Mouse (Mus musculus) neural tube, embryonic 14.5 days (tissue): ENCODE measurements around the gene Rtl8b. TPM values are rescaled to one million over a fixed set of nuclear protein-coding genes. Genes with fewer than 3 reads are reported as not detected.
A peak's percentile ranks its signal among the peaks of the same experiment; 100 is the strongest.
"Not testable (repeated sequence)": the region's sequence is repeated elsewhere in the genome, so short reads cannot be mapped to it uniquely, and the experiment has no call there.

Experiments
- ATAC-seq: fragments of 200-750 bp; cut with Nextera tagmentation; 2 replicates; pipeline ENCODE4 v1.8.0; 2017; ENCODE audit warnings: low read depth, mild to moderate bottlenecking, moderate TSS enrichment, moderate library complexity
- H3K27ac ChIP-seq: fragments of 300-500 bp; sonication (generic); 2 replicates; pipeline ENCODE4 v1.5.1; 2014; ENCODE audit warnings: low read depth, mild to moderate bottlenecking, control low read depth, low read length, moderate library complexity, mixed read lengths
- H3K27me3 ChIP-seq: fragments of 300-500 bp; sonication (generic); 2 replicates; pipeline ENCODE4 v1.6.1; 2014; ENCODE audit warnings: low read length; ENCODE audit not compliant: control insufficient read depth, insufficient read depth
- H3K36me3 ChIP-seq: fragments of 300-500 bp; sonication (generic); 2 replicates; pipeline ENCODE4 v1.6.1; 2014; ENCODE audit warnings: low read length, mixed read lengths; ENCODE audit not compliant: control insufficient read depth, insufficient read depth
- H3K4me1 ChIP-seq: fragments of 300-500 bp; sonication (generic); 2 replicates; pipeline ENCODE4 v1.6.1; 2014; ENCODE audit warnings: low read length; ENCODE audit not compliant: control insufficient read depth, insufficient read depth
- H3K4me2 ChIP-seq: fragments of 300-500 bp; sonication (generic); 2 replicates; pipeline ENCODE4 v1.6.1; 2014; ENCODE audit warnings: mild to moderate bottlenecking, low read depth, low read length, control low read depth
- H3K4me3 ChIP-seq: fragments of 300-500 bp; sonication (generic); 2 replicates; pipeline ENCODE4 v1.5.1; 2014; ENCODE audit warnings: low read depth, low read length, control low read depth, mixed read lengths
- H3K9ac ChIP-seq: fragments of 300-500 bp; sonication (generic); replicated peaks from 2 replicates; pipeline ENCODE4 v1.6.1; 2014; ENCODE audit warnings: low read depth, mild to moderate bottlenecking, control low read depth, low read length, mixed read lengths
- H3K9me3 ChIP-seq: fragments of 300-500 bp; sonication (generic); 2 replicates; pipeline ENCODE4 v1.6.1; 2016; ENCODE audit warnings: low read length; ENCODE audit not compliant: control insufficient read depth
- WGBS: fragments of 180-500 bp; shearing (Covaris S2); extraction: QIAGEN DNeasy Blood & Tissue Kit; methylation state at CpG from one replicate; pipeline ENCODE4 v1.1.7; 2014; 5-methylcytosine and 5-hydroxymethylcytosine counted together
- polyA plus RNA-seq: library from polyadenylated mRNA; unstranded; fragments of >200 nt; fragmentation: Nextera tagmentation; extraction: Ambion mirVana; gene quantifications from 2 replicates; pipeline ENCODE4 v1.2.1, GENCODE M21; 2014

The Rtl8b gene
- polyA plus RNA-seq: 179 and 190 TPM in 2 replicates

GRCm38 (mm10) chrX:53670294-53670693 lies at the start of gene Rtl8b:
Rtl8b (minus strand) TSS chrX:53670408.
- Histone ChIP-seq H3K4me2 (peak within 1 kb of the TSS; percentile 36), H3K36me3 (no peaks in the 10 kb centered on the region)

GRCm38 (mm10) chrX:53716323-53717182 lies 46.3 kb upstream of the Rtl8b start:
- no peak overlapping the region for H3K27ac ChIP-seq
- H3K9ac ChIP-seq: peak overlapping the region; percentile 41; the same call in 1 of the 2 replicates
- peak overlapping the region; percentile 24 for H3K4me3 ChIP-seq
- H3K4me2 ChIP-seq: peak overlapping the region; percentile 54
- no peaks in the 10 kb centered on the region for H3K36me3 ChIP-seq
- no peaks in the 10 kb centered on the region for H3K9me3 ChIP-seq
- no peaks in the 10 kb centered on the region for H3K27me3 ChIP-seq
- no peaks in the 10 kb centered on the region for H3K4me1 ChIP-seq
- ATAC-seq: peak; percentile 94
- 15% methylated on average over 43 of the region's 49 CpGs for WGBS

More at GRCm38 (mm10) chrX:53670294-53670693, at the start of gene Rtl8b:
- H3K9ac ChIP-seq: 0 out of 2 replicates have a peak within 1 kb of the TSS, but pooled peaks have one; percentile 32
- no peaks in the 10 kb centered on the region for H3K27me3 ChIP-seq
- H3K4me3 ChIP-seq: peak within 1 kb of the TSS; percentile 26
- ATAC-seq: peak; percentile 96
- WGBS: 16% methylated on average over 11 of the region's 15 CpGs
- H3K4me1 ChIP-seq: no peaks in the 10 kb centered on the region
- H3K9me3 ChIP-seq: no peaks in the 10 kb centered on the region
- H3K27ac ChIP-seq: peak within 1 kb of the TSS; percentile 69; the same call in 1 of the 2 replicates

- Histone ChIP-seq H3K36me3 (no peaks in the 10 kb centered on the region), H3K27ac (no peak overlapping the region), H3K4me1 (no peaks in the 10 kb centered on the region), H3K4me2 (peak overlapping the region; percentile 54; the same call in 1 of the 2 replicates), H3K9me3 (no peaks in the 10 kb centered on the region), H3K4me3 (peak overlapping the region; percentile 24), H3K9ac (no peak overlapping the region; the same call in 1 of the 2 replicates), H3K27me3 (no peaks in the 10 kb centered on the region)
- peak; percentile 48; the same call in 1 of the 2 replicates for ATAC-seq
- 24% methylated on average over 2 of the region's 2 CpGs for WGBS
Measured at GRCm38 (mm10) chrX:53715942-53716322, 45.7 kb upstream of the Rtl8b start.

- H3K36me3 ChIP-seq: no peaks in the 10 kb centered on the region
- no peak overlapping the region for H3K9ac ChIP-seq
- no peak overlapping the region for H3K4me3 ChIP-seq
- no peak overlapping the region for H3K27ac ChIP-seq
- ATAC-seq: no peak
- no peaks in the 10 kb centered on the region for H3K4me1 ChIP-seq
- H3K4me2 ChIP-seq: no peak overlapping the region
- no peaks in the 10 kb centered on the region for H3K9me3 ChIP-seq
- H3K27me3 ChIP-seq: no peaks in the 10 kb centered on the region
- 80% methylated on average over 3 of the region's 3 CpGs for WGBS
Measured at GRCm38 (mm10) chrX:53702673-53703072, 32.5 kb upstream of the Rtl8b start.

GRCm38 (mm10) chrX:53699225-53699624 lies 29.0 kb upstream of the Rtl8b start:
- Histone ChIP-seq H3K36me3 (no peaks in the 10 kb centered on the region), H3K9me3 (no peaks in the 10 kb centered on the region), H3K4me1 (no peaks in the 10 kb centered on the region), H3K4me3 (no peak overlapping the region), H3K9ac (no peak overlapping the region), H3K27me3 (no peaks in the 10 kb centered on the region), H3K27ac (no peak overlapping the region), H3K4me2 (no peak overlapping the region)
- no peak for ATAC-seq
- WGBS: 82% methylated on average over 2 of the region's 2 CpGs

- no peak for ATAC-seq
- no peaks in the 10 kb centered on the region for H3K27me3 ChIP-seq
- WGBS: 89% methylated on average over 9 of the region's 9 CpGs
- no peak overlapping the region for H3K27ac ChIP-seq
- no peaks in the 10 kb centered on the region for H3K9me3 ChIP-seq
- H3K4me3 ChIP-seq: no peak overlapping the region
- H3K36me3 ChIP-seq: no peaks in the 10 kb centered on the region
- no peak overlapping the region for H3K4me2 ChIP-seq
- no peaks in the 10 kb centered on the region for H3K4me1 ChIP-seq
- no peak overlapping the region for H3K9ac ChIP-seq
Measured at GRCm38 (mm10) chrX:53694008-53694777, 24.0 kb upstream of the Rtl8b start.

GRCm38 (mm10) chrX:53693141-53693540 lies 22.9 kb upstream of the Rtl8b start:
- 80% methylated on average over 2 of the region's 2 CpGs for WGBS
- no peaks in the 10 kb centered on the region for H3K27me3 ChIP-seq
- H3K4me2 ChIP-seq: no peak overlapping the region
- no peaks in the 10 kb centered on the region for H3K36me3 ChIP-seq
- ATAC-seq: no peak
- no peaks in the 10 kb centered on the region for H3K4me1 ChIP-seq
- no peaks in the 10 kb centered on the region for H3K9me3 ChIP-seq
- no peak overlapping the region for H3K9ac ChIP-seq
- H3K27ac ChIP-seq: no peak overlapping the region
- H3K4me3 ChIP-seq: no peak overlapping the region

GRCm38 (mm10) chrX:53692065-53692464 lies 21.9 kb upstream of the Rtl8b start:
- H3K9me3 ChIP-seq: no peaks in the 10 kb centered on the region
- H3K36me3 ChIP-seq: no peaks in the 10 kb centered on the region
- no peaks in the 10 kb centered on the region for H3K4me1 ChIP-seq
- no peak overlapping the region for H3K27ac ChIP-seq
- ATAC-seq: no peak
- no peak overlapping the region for H3K4me2 ChIP-seq
- H3K4me3 ChIP-seq: no peak overlapping the region
- no peak overlapping the region for H3K9ac ChIP-seq
- WGBS: 67% methylated on average over 2 of the region's 2 CpGs
- H3K27me3 ChIP-seq: no peaks in the 10 kb centered on the region

- H3K4me2 ChIP-seq, H3K27ac ChIP-seq, H3K4me1 ChIP-seq, H3K9ac ChIP-seq, H3K36me3 ChIP-seq, ATAC-seq, H3K9me3 ChIP-seq, H3K4me3 ChIP-seq, H3K27me3 ChIP-seq: not testable (repeated sequence)
- WGBS: 87% methylated on average over 2 of the region's 4 CpGs
Measured at GRCm38 (mm10) chrX:53684676-53685075, 14.5 kb upstream of the Rtl8b start.
